Mouse (Mus musculus) neural tube, embryonic 13.5 days (tissue): ENCODE data around the gene Tpbpb. TPM values are rescaled to one million over a fixed set of nuclear protein-coding genes. Genes with fewer than 3 reads are reported as not detected.
"Not testable (repeated sequence)": the region's sequence is repeated elsewhere in the genome, so short reads cannot be mapped to it uniquely, and the experiment has no call there.

ENCODE experiments used
- ATAC-seq: fragments of 200-750 bp; cut with Nextera tagmentation; 2 replicates; pipeline ENCODE4 v1.8.0; 2017; ENCODE audit warnings: low read depth, mild to moderate bottlenecking, moderate TSS enrichment, moderate library complexity
- H3K27ac ChIP-seq: fragments of 300-500 bp; sonication (generic); replicated peaks from 2 replicates; pipeline ENCODE4 v1.5.1; 2015; ENCODE audit warnings: moderate library complexity, mild to moderate bottlenecking, inconsistent platforms
- H3K27me3 ChIP-seq: fragments of 300-500 bp; sonication (generic); 2 replicates; pipeline ENCODE4 v1.6.1; 2015; ENCODE audit warnings: mild to moderate bottlenecking, inconsistent platforms
- H3K36me3 ChIP-seq: fragments of 300-500 bp; sonication (generic); 2 replicates; pipeline ENCODE4 v1.6.1; 2015; ENCODE audit warnings: mild to moderate bottlenecking, inconsistent platforms
- H3K4me1 ChIP-seq: fragments of 300-500 bp; sonication (generic); replicated peaks from 2 replicates; pipeline ENCODE4 v1.6.1; 2015; ENCODE audit warnings: inconsistent platforms
- H3K4me2 ChIP-seq: fragments of 300-500 bp; sonication (generic); 2 replicates; pipeline ENCODE4 v1.6.1; 2015; ENCODE audit warnings: inconsistent platforms, mild to moderate bottlenecking, moderate library complexity
- H3K4me3 ChIP-seq: fragments of 300-500 bp; sonication (generic); 2 replicates; pipeline ENCODE4 v1.5.1; 2015; ENCODE audit warnings: mild to moderate bottlenecking, inconsistent platforms
- H3K9ac ChIP-seq: fragments of 300-500 bp; sonication (generic); 2 replicates; pipeline ENCODE4 v1.6.1; 2015; ENCODE audit warnings: moderate library complexity, mild to moderate bottlenecking, inconsistent platforms
- H3K9me3 ChIP-seq: fragments of 300-500 bp; sonication (generic); 2 replicates; pipeline ENCODE4 v1.6.1; 2016; ENCODE audit warnings: inconsistent platforms
- WGBS: fragments of 180-500 bp; shearing (Covaris S2); methylation state at CpG from one replicate; pipeline ENCODE4 v1.1.7; 2015; 5-methylcytosine and 5-hydroxymethylcytosine counted together
- polyA plus RNA-seq: library from polyadenylated mRNA; unstranded; fragments of >200 nt; fragmentation: Nextera tagmentation; extraction: Ambion mirVana; gene quantifications from 2 replicates; pipeline ENCODE4 v1.2.1, GENCODE M21; 2015

The Tpbpb gene
- polyA plus RNA-seq, result not detected in 2 replicates

- H3K27ac ChIP-seq, H3K27me3 ChIP-seq, H3K9me3 ChIP-seq, ATAC-seq, H3K4me1 ChIP-seq, H3K9ac ChIP-seq, H3K4me3 ChIP-seq, H3K36me3 ChIP-seq, H3K4me2 ChIP-seq: not testable (repeated sequence)
- 95% methylated on average over 2 of the region's 2 CpGs for WGBS
Measured at GRCm38 (mm10) chr13:60904780-60905179, at the start of gene Tpbpb. Tpbpb (minus strand) TSS chr13:60904880.

GRCm38 (mm10) chr13:60941884-60942283 lies 37.2 kb upstream of the Tpbpb start, which contains the start of gene Tpbpa:
Tpbpa (minus strand) TSS chr13:60941984.
- not testable (repeated sequence) for H3K9ac ChIP-seq
- 73% methylated on average over 3 of the region's 3 CpGs for WGBS

GRCm38 (mm10) chr13:60936500-60936901 lies 31.8 kb upstream of the Tpbpb start, which contains the start of the genes Gm49391 and Ctla2a:
Gm49391 (minus strand) TSS chr13:60936571.
Ctla2a (minus strand) TSS chr13:60936625.
- Histone ChIP-seq H3K27me3 (no peaks in the 10 kb centered on the region), H3K4me2 (no peak within 1 kb of the TSS), H3K27ac (no peak within 1 kb of the TSS), H3K4me1 (no peaks in the 10 kb centered on the region), H3K4me3 (no peak within 1 kb of the TSS), H3K9ac (no peak within 1 kb of the TSS), H3K9me3 (peaks cover 8% of the 10 kb centered on the region), H3K36me3 (no peaks in the 10 kb centered on the region)
- 69% methylated on average over 5 of the region's 5 CpGs for WGBS
- no peak for ATAC-seq

More at GRCm38 (mm10) chr13:60941884-60942283, 37.2 kb upstream of the Tpbpb start, which contains the start of gene Tpbpa:
- H3K4me2 ChIP-seq, H3K36me3 ChIP-seq, ATAC-seq, H3K27me3 ChIP-seq, H3K27ac ChIP-seq, H3K4me1 ChIP-seq, H3K4me3 ChIP-seq, H3K9me3 ChIP-seq: not testable (repeated sequence)

- not testable (repeated sequence) for H3K27ac ChIP-seq, H3K27me3 ChIP-seq, H3K4me1 ChIP-seq, H3K4me3 ChIP-seq, H3K4me2 ChIP-seq, H3K9ac ChIP-seq, H3K36me3 ChIP-seq, ATAC-seq, H3K9me3 ChIP-seq
- WGBS, result 81% methylated on average over 2 of the region's 2 CpGs
Measured at GRCm38 (mm10) chr13:60935490-60935889, 30.8 kb upstream of the Tpbpb start, which contains the start of gene Gm49393. Gm49393 (minus strand) TSS chr13:60935590.

GRCm38 (mm10) chr13:60897328-60897727 lies 7.4 kb downstream of the Tpbpb start, which contains the start of gene Ctla2b:
Ctla2b (minus strand) TSS chr13:60897447.
- WGBS, result 85% methylated on average over 3 of the region's 3 CpGs
- ATAC-seq, result no peak
- H3K4me3 ChIP-seq, result no peak within 1 kb of the TSS
- H3K36me3 ChIP-seq, result no peaks in the 10 kb centered on the region
- no peaks in the 10 kb centered on the region for H3K4me1 ChIP-seq
- H3K9me3 ChIP-seq, result peaks cover 10% of the 10 kb centered on the region; the same call in 1 of the 2 replicates
- no peak within 1 kb of the TSS for H3K4me2 ChIP-seq
- H3K9ac ChIP-seq, result no peak within 1 kb of the TSS
- H3K27ac ChIP-seq, result no peak within 1 kb of the TSS
- H3K27me3 ChIP-seq, result no peaks in the 10 kb centered on the region

- not testable (repeated sequence) for H3K4me1 ChIP-seq, H3K4me3 ChIP-seq, ATAC-seq, H3K9ac ChIP-seq, H3K27me3 ChIP-seq, H3K36me3 ChIP-seq, H3K4me2 ChIP-seq, H3K27ac ChIP-seq, H3K9me3 ChIP-seq
- 87% methylated on average over 8 of the region's 8 CpGs for WGBS
Measured at GRCm38 (mm10) chr13:60896794-60897193, 7.9 kb downstream of the Tpbpb start, which contains the start of gene Gm49392. Gm49392 (minus strand) TSS chr13:60896894.

- Histone ChIP-seq H3K27me3 (no peaks in the 10 kb centered on the region), H3K4me1 (no peaks in the 10 kb centered on the region), H3K9me3 (peaks cover 6% of the 10 kb centered on the region; the same call in 1 of the 2 replicates), H3K9ac (no peak overlapping the region), H3K4me3 (no peak overlapping the region), H3K27ac (no peak overlapping the region), H3K36me3 (no peaks in the 10 kb centered on the region), H3K4me2 (no peak overlapping the region)
- no peak for ATAC-seq
Measured at GRCm38 (mm10) chr13:60895406-60896160, 9.1 kb downstream of the Tpbpb start.

- ATAC-seq, result no peak
- Histone ChIP-seq H3K27me3 (no peaks in the 10 kb centered on the region), H3K4me3 (no peak overlapping the region), H3K4me1 (no peaks in the 10 kb centered on the region), H3K9ac (no peak overlapping the region), H3K4me2 (no peak overlapping the region), H3K9me3 (peaks cover 9% of the 10 kb centered on the region; the same call in 1 of the 2 replicates), H3K36me3 (no peaks in the 10 kb centered on the region), H3K27ac (no peak overlapping the region)
- 92% methylated on average over 1 of the region's 1 CpGs for WGBS
Measured at GRCm38 (mm10) chr13:60892301-60892700, 12.4 kb downstream of the Tpbpb start.

GRCm38 (mm10) chr13:60864281-60864680 lies 40.4 kb downstream of the Tpbpb start, which contains the start of gene 4930486L24Rik:
4930486L24Rik (minus strand) TSS chr13:60864475.
- no peaks in the 10 kb centered on the region for H3K27me3 ChIP-seq
- no peaks in the 10 kb centered on the region for H3K9me3 ChIP-seq
- H3K4me3 ChIP-seq, result no peak within 1 kb of the TSS
- no peak within 1 kb of the TSS for H3K27ac ChIP-seq
- H3K4me2 ChIP-seq, result no peak within 1 kb of the TSS
- WGBS, result 77% methylated on average over 1 of the region's 1 CpGs
- no peaks in the 10 kb centered on the region for H3K4me1 ChIP-seq
- H3K36me3 ChIP-seq, result no peaks in the 10 kb centered on the region
- ATAC-seq, result no peak
- H3K9ac ChIP-seq, result no peak within 1 kb of the TSS

Other genes with a start within 250 kb of the Tpbpb start
- gene BC051665, start 118.5 kb downstream of the Tpbpb start, polyA plus RNA-seq, result not detected in 2 replicates
- not detected in 2 replicates for gene Ctsll3, start 102.0 kb downstream of the Tpbpb start, polyA plus RNA-seq
- gene 4930486L24Rik, start 40.4 kb downstream of the Tpbpb start, polyA plus RNA-seq, result not detected in 2 replicates
- 0.14 TPM in 1 of 2 replicates, not detected in the other for gene Gm49392, start 8.0 kb downstream of the Tpbpb start, polyA plus RNA-seq
- 1.0 and 2.9 TPM in 2 replicates for gene Ctla2b, start 7.4 kb downstream of the Tpbpb start, polyA plus RNA-seq
- gene Gm49393, start 30.7 kb upstream of the Tpbpb start, polyA plus RNA-seq, result not detected in 2 replicates
- gene Gm49391, start 31.7 kb upstream of the Tpbpb start, polyA plus RNA-seq, result 1.2 and 2.3 TPM in 2 replicates
- gene Ctla2a, start 31.7 kb upstream of the Tpbpb start, polyA plus RNA-seq, result 18.2 and 20.3 TPM in 2 replicates
- 0.27 TPM in 1 of 2 replicates, not detected in the other for gene Tpbpa, start 37.1 kb upstream of the Tpbpb start, polyA plus RNA-seq
- not detected in 2 replicates for gene Ctsj, start 101.1 kb upstream of the Tpbpb start, polyA plus RNA-seq
- gene Ctsq, start 135.8 kb upstream of the Tpbpb start, polyA plus RNA-seq, result not detected in 2 replicates